14 mouse cellular contexts compared by ENCODE assay signal in genomic region chr4:142953724-142954123, GRCm38 (mm10).
DNase-seq lines count a peak whose midpoint lies in the region; ATAC-seq and TF ChIP-seq lines count a peak whose summit lies in the region.
"Had no signal": no experiment of that assay in that cellular context is flagged by ENCODE, and none has a peak within 500 bp of the region (broad histone marks: within the 10 kb centered on the region; RNA-seq: fewer than 3 reads in every experiment).

No protein-coding gene starts in this region.

- DNase-seq in left cerebral cortex, adult 9 months (ENCODE audit: low spot score in 2 of 2), result peak; percentile 11 to 21
- no peak for DNase-seq in left cerebral cortex, adult 11 months (ENCODE audit: low spot score)
- DNase-seq in embryo, embryonic 9.5 days (ENCODE audit: extremely low spot score), result peak; percentile 14
- no peak for DNase-seq in kidney, adult 2 months
- DNase-seq in lung, adult 2 months, result no peak
- no peak for DNase-seq in urinary bladder, postnatal 4 days (ENCODE audit: low spot score in 2 of 2)
- DNase-seq: cerebellum, postnatal 10 days; gastrocnemius, postnatal 10 days; kidney, adult 11 months; thymus, postnatal 14 days had no signal

- 0 out of 2 replicates have a peak, but pooled peaks cover 4% of the 10 kb centered on the region for H3K27me3 ChIP-seq in hindbrain, embryonic 13.5 days
- H3K27me3 ChIP-seq in midbrain, embryonic 16.5 days (ENCODE audit: control insufficient read depth, insufficient read depth, low read depth, low read length), result no peaks in the 10 kb centered on the region
- no peaks in the 10 kb centered on the region for H3K27me3 ChIP-seq in kidney, adult 2 months (replicated peaks; ENCODE audit: control insufficient read depth, insufficient read depth, low read length)
- H3K27me3 ChIP-seq: lung, embryonic 15.5 days had no signal

- no peaks in the 10 kb centered on the region for H3K9me3 ChIP-seq in hindbrain, embryonic 13.5 days
- no peaks in the 10 kb centered on the region for H3K9me3 ChIP-seq in midbrain, embryonic 16.5 days (replicated peaks; ENCODE audit: control insufficient read depth, low read length, poor library complexity, severe bottlenecking)
- H3K9me3 ChIP-seq: lung, embryonic 15.5 days had no signal

- TF ChIP-seq POLR2A in kidney, adult 2 months (IDR thresholded peaks at IDR 0.05; ENCODE audit: low read depth, low read length), result no peak
- no peak for TF ChIP-seq POLR2A in lung, adult 2 months (IDR thresholded peaks at IDR 0.05; ENCODE audit: borderline replicate concordance, extremely low read depth, low read depth, low read length)

- H3K9ac ChIP-seq in hindbrain, embryonic 13.5 days, result no peak overlapping the region
- no peak overlapping the region for H3K9ac ChIP-seq in midbrain, embryonic 16.5 days (ENCODE audit: low read depth, low read length)
- H3K9ac ChIP-seq: lung, embryonic 15.5 days had no signal

- no peak overlapping the region for H3K4me2 ChIP-seq in hindbrain, embryonic 13.5 days
- H3K4me2 ChIP-seq in midbrain, embryonic 16.5 days (ENCODE audit: low read length), result peak overlapping the region; percentile 15; the same call in 1 of the 2 replicates
- H3K4me2 ChIP-seq: lung, embryonic 15.5 days had no signal

- H3K4me1 ChIP-seq in hindbrain, embryonic 13.5 days (replicated peaks), result peaks cover 36% of the 10 kb centered on the region
- H3K4me1 ChIP-seq in midbrain, embryonic 16.5 days (ENCODE audit: control insufficient read depth, insufficient read depth, low read length), result peaks cover 38% of the 10 kb centered on the region
- H3K4me1 ChIP-seq in kidney, adult 2 months (ENCODE audit: control insufficient read depth, insufficient read depth, low read length), result no peaks in the 10 kb centered on the region
- no peaks in the 10 kb centered on the region for H3K4me1 ChIP-seq in lung, adult 2 months (ENCODE audit: control insufficient read depth, insufficient read depth, low read length)
- H3K4me1 ChIP-seq: lung, embryonic 15.5 days had no signal

- 15% methylated on average over 9 of the region's 9 CpGs for WGBS in hindbrain, embryonic 13.5 days
- 6% methylated on average over 9 of the region's 9 CpGs for WGBS in midbrain, embryonic 16.5 days
- WGBS in kidney, adult 2 months, result 73% methylated on average over 9 of the region's 9 CpGs
- WGBS in lung, adult 2 months, result 60% methylated on average over 9 of the region's 9 CpGs

- H3K36me3 ChIP-seq in hindbrain, embryonic 13.5 days, result no peaks in the 10 kb centered on the region
- H3K36me3 ChIP-seq in midbrain, embryonic 16.5 days (ENCODE audit: control insufficient read depth, insufficient read depth, low read length), result no peaks in the 10 kb centered on the region
- no peaks in the 10 kb centered on the region for H3K36me3 ChIP-seq in kidney, adult 2 months (ENCODE audit: control insufficient read depth, insufficient read depth, low read length)
- H3K36me3 ChIP-seq: lung, embryonic 15.5 days had no signal

- H3K27ac ChIP-seq in hindbrain, embryonic 13.5 days, result peak overlapping the region; percentile 10
- peak overlapping the region; percentile 73 for H3K27ac ChIP-seq in midbrain, embryonic 16.5 days (ENCODE audit: low read length)
- H3K27ac ChIP-seq in kidney, adult 2 months (ENCODE audit: insufficient read depth, low read depth, low read length), result no peak overlapping the region
- H3K27ac ChIP-seq: lung, embryonic 15.5 days had no signal

- H3K4me3 ChIP-seq in hindbrain, embryonic 13.5 days, result no peak overlapping the region
- no peak overlapping the region for H3K4me3 ChIP-seq in midbrain, embryonic 16.5 days (ENCODE audit: low read depth, low read length)
- no peak overlapping the region for H3K4me3 ChIP-seq in kidney, adult 2 months (ENCODE audit: insufficient read depth, low read depth, low read length)
- H3K4me3 ChIP-seq in lung, adult 2 months (replicated peaks; ENCODE audit: extremely low read depth, low read depth, low read length), result no peak overlapping the region
- H3K4me3 ChIP-seq: erythroblast, embryonic 14.5 days; lung, embryonic 15.5 days had no signal

- ATAC-seq in hindbrain, embryonic 13.5 days (ENCODE audit: low FRiP score), result 0 out of 2 replicates have a peak, but pooled peaks have one; percentile 22
- peak; percentile 74 for ATAC-seq in midbrain, embryonic 16.5 days

- no peak for TF ChIP-seq CTCF in kidney, adult 2 months (conservative IDR thresholded peaks at IDR 0.05; ENCODE audit: insufficient read depth, insufficient read length, low read depth, low read length)
- TF ChIP-seq CTCF in lung, adult 2 months (IDR thresholded peaks at IDR 0.05; ENCODE audit: insufficient read depth, low read length), result no peak

Comparison
In these comparisons a context has a peak if more than half of its experiments do, and no peak if none do; other contexts are left out.
1. DNase-seq: peak in left cerebral cortex, adult 9 months (2 of 2) and embryo, embryonic 9.5 days (single experiment); none in left cerebral cortex, adult 11 months (single experiment), kidney, adult 2 months (single experiment), lung, adult 2 months (single experiment) and urinary bladder, postnatal 4 days (0 of 2).